Mouse (Mus musculus): ENCODE measurements around the gene Cfap74.
"Not testable (repeated sequence)": the region's sequence is repeated elsewhere in the genome, so short reads cannot be mapped to it uniquely, and the experiment has no call there.

The Cfap74 gene

GRCm38 (mm10) chr4:155402489-155402888, 6.5 kb upstream of the Cfap74 start:
- in situ Hi-C loops (cut with MboI, MseI) = no loop called here

GRCm38 (mm10) chr4:155408695-155409057, 314 bp upstream of the Cfap74 start:
- in situ Hi-C loops (cut with MboI, MseI) = no loop called here

DNA sequence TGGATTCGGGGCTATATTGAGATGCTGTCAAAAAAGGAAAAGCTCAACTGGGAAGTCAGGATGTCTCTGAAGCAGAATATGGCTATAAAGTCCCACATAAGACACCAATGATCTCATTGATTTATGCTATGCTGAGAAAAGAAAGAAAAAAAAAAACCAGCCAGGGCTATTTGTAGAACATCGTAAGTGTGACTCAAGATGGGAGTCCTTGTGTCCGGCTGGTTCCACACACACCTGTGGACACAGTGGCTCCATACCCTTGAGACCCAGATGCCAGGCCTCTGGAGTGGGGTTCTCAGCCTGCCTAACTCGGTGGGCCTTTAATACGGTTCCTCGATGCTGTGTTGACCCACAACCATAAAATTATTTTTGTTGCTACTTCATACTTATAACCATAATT, 3.1 kb downstream of the Cfap74 start:
- in situ Hi-C loops (cut with MboI, MseI) = no loop called here

GRCm38 (mm10) chr4:155413641-155414335, 4.8 kb downstream of the Cfap74 start:
- in situ Hi-C loops (cut with MboI, MseI) = no loop called here

GRCm38 (mm10) chr4:155414656-155415235, 5.8 kb downstream of the Cfap74 start:
- in situ Hi-C loops (cut with MboI, MseI) = no loop called here

GRCm38 (mm10) chr4:155420137-155420536, 11.1 kb downstream of the Cfap74 start:
- in situ Hi-C loops (cut with MboI, MseI) = no loop called here

GRCm38 (mm10) chr4:155421412-155422370, 12.7 kb downstream of the Cfap74 start:
- in situ Hi-C loops (cut with MboI, MseI) = not testable (repeated sequence)

- in situ Hi-C loops (cut with MboI, MseI) = no loop called here
Measured at GRCm38 (mm10) chr4:155423988-155424387, 15.0 kb downstream of the Cfap74 start.

DNA sequence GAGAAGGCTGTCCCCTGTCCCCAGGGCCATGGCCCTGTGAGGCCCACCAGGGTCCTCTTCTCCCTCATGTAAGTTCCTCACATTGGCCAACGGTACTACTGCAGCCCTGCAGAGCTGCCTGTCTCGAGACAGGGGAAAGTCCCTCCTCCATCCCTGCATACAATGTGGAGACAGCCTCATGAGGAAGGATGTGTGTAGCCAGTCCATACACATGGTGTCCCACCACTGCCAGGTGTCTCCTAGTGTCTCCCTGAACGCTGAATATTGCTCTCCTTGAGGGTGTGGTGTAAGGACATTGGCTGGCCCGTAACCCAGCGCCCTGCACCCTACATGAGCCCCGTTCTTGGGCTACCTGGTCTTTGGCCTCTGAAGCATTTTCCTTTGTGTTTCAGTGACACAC, 17.3 kb downstream of the Cfap74 start:
- in situ Hi-C loops (cut with MboI, MseI) = no loop called here

GRCm38 (mm10) chr4:155428442-155428841, 19.5 kb downstream of the Cfap74 start:
- in situ Hi-C loops (cut with MboI, MseI) = no loop called here

GRCm38 (mm10) chr4:155429202-155429601, 20.2 kb downstream of the Cfap74 start:
- in situ Hi-C loops (cut with MboI, MseI) = no loop called here

- in situ Hi-C loops (cut with MboI, MseI) = no loop called here
Measured at GRCm38 (mm10) chr4:155432358-155432757, 23.4 kb downstream of the Cfap74 start.

GRCm38 (mm10) chr4:155433993-155434392, 25.0 kb downstream of the Cfap74 start:
- in situ Hi-C loops (cut with MboI, MseI) = no loop called here

GRCm38 (mm10) chr4:155442808-155443207, 33.8 kb downstream of the Cfap74 start:
- in situ Hi-C loops (cut with MboI, MseI) = no loop called here

DNA sequence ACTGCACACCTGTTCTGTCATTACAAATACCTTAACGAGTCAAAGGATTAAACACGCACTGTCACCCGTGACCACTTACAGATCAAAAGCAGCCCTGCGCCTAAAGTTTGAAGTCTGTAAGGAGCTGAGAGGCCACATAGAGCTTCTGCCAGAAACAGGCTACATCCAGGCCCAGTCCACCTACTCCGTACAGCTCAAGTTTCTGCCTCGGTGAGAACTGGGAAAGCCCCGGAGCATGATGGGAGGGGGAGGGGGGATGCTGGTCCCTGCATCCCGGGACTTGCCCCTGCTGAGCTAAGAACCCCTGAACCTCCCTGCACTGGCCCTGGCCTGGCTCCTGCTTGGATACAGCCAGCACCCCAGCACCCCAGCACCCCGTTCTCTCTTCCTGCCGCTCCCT, 42.6 kb downstream of the Cfap74 start:
- in situ Hi-C loops (cut with MboI, MseI) = no loop called here

DNA sequence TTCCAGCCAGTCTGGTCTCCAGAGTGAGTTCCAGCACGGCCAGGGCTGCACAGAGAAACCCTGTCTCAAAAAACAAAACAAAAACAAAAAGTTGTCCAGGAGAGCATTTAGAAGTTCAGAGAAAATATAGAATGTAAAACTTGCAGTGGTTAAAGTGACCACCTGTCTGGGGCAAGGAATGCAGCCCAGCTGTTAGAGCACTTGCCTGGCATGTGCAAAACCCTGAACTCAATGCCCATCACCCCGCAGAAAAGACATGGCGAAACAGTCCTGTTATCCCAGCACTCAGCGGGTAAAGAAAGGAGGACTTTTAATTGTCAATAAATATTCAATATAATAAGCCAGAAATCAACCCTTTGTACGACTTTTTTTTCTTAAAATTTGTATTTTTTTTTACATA, 49.6 kb downstream of the Cfap74 start:
- in situ Hi-C loops (cut with MboI, MseI) = no loop called here

GRCm38 (mm10) chr4:155463050-155463449, 54.1 kb downstream of the Cfap74 start:
- in situ Hi-C loops (cut with MboI, MseI) = no loop called here

GRCm38 (mm10) chr4:155463611-155464010, 54.6 kb downstream of the Cfap74 start:
- in situ Hi-C loops (cut with MboI, MseI) = no loop called here

DNA sequence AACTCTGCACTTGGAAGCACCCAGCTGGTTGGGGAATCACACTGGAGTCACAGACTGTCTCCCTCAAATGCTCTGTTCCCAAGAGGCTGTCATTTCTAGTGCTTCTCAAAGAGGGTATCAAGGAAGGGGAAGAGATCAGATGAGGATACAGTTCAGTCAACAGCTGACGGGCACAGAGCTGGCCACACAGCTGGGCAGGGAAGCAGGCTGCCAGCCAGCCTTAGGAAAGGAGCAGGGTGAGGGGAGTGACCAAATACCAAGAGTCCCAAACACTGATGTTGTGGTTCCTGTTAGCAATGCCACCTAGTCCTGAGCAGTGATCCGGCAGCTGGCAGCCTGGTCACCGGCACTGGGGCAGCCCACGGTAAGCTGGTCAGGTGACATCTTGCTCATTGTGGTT, 55.1 kb downstream of the Cfap74 start:
- in situ Hi-C loops (cut with MboI, MseI) = no loop called here

DNA sequence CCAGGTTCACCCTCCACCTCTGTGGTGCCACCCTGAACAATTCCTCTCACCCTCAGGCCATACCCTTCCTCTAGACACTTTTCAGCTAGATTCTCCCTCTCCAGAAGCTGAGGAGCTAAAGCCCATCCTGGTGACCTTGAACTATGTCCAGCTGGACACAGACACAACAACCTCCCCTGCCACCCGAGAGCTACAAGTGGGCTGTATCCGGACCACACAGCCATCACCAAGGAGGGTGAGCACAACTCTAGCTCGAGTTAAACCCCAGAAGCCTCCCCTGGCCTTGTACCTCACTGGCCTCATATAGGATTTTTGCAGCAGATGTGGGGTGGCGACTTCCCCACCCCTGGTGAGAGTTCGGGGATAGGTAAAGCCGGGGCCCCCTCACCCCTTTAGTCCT, 56.6 kb downstream of the Cfap74 start:
- in situ Hi-C loops (cut with MboI, MseI) = loop anchor here (5.0 kb wide), 1 partner anchor 83 kb away; no protein-coding TSS in a partner anchor

DNA sequence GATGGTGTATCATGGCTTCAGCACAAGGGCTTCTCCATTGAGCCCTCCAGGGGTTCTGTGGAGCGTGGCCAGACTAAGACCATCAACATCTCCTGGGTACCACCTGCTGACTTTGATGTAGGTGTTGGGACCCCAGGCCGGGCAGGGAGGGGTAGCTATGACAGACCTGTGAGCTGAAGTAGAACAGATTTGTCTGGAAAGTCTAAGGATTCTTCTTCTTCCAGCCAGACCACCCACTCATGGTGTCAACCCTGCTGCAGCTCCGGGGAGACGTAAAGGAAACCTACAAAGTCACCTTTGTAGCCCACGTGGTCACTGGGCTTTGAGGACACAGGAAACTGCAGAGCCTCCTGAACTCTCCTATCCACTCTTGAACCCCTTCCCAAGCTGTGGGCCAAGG, 57.1 kb downstream of the Cfap74 start:
- in situ Hi-C loops (cut with MboI, MseI) = loop anchor here (5.0 kb wide), 1 partner anchor 84 kb away; no protein-coding TSS in a partner anchor
